Mouse (Mus musculus) olfactory bulb, adult 2 months (tissue): ENCODE measurements at regions not wholly inside any gene's neighbourhood (a gene's known extent, or its start where the extent isn't known, plus 50 kb on each side); places are given as distances from the start of the nearest gene placed in this dataset.

Source experiments
- CTCF ChIP-seq: fragments of 200-500 bp; IDR thresholded peaks from 2 replicates; pipeline ENCODE4 v1.5.1; 2012; ENCODE audit warnings: low read depth, mild to moderate bottlenecking, low read length, moderate library complexity; ENCODE audit not compliant: insufficient read depth
- POLR2A ChIP-seq: fragments of 200-500 bp; IDR thresholded peaks from 2 replicates; pipeline ENCODE4 v1.6.1; 2012; ENCODE audit warnings: mild to moderate bottlenecking, low read depth, low read length, moderate library complexity; ENCODE audit not compliant: insufficient read depth

GRCm38 (mm10) chr4:101321731-101322130 is 56.6 kb upstream of the Jak1 start:
- TF ChIP-seq CTCF = no peak
- TF ChIP-seq POLR2A = no peak
